Mouse (Mus musculus) small intestine, adult 10 weeks (tissue): ENCODE results near the gene Plcd3. TPM values are rescaled to one million over a fixed set of nuclear protein-coding genes. Genes with fewer than 3 reads are reported as not detected.

Source experiments
- polyA plus RNA-seq: library from polyadenylated mRNA; stranded (reverse); fragments of 350-450 nt; fragmentation: Illumina TruSeq; extraction: RNeasy Lipid Tissue Mini Kit (QIAGEN cat#74804); gene quantifications from one replicate; pipeline ENCODE4 v1.2.3, GENCODE M21; 2014; ENCODE audit warnings: low replicate concordance

Plcd3 gene
- polyA plus RNA-seq = not detected

GRCm38 (mm10) chr11:103101481-103101865, at the start of gene Plcd3, which contains the start of gene Acbd4:
Gene Plcd3 (minus strand): TSS chr11:103101658.
Gene Acbd4 (plus strand): TSS chr11:103101682.

GRCm38 (mm10) chr11:103131701-103132575, 30.5 kb upstream of the Plcd3 start, which contains the start of gene Hexim2:
Gene Hexim2 (plus strand): TSS chr11:103132429.

DNA sequence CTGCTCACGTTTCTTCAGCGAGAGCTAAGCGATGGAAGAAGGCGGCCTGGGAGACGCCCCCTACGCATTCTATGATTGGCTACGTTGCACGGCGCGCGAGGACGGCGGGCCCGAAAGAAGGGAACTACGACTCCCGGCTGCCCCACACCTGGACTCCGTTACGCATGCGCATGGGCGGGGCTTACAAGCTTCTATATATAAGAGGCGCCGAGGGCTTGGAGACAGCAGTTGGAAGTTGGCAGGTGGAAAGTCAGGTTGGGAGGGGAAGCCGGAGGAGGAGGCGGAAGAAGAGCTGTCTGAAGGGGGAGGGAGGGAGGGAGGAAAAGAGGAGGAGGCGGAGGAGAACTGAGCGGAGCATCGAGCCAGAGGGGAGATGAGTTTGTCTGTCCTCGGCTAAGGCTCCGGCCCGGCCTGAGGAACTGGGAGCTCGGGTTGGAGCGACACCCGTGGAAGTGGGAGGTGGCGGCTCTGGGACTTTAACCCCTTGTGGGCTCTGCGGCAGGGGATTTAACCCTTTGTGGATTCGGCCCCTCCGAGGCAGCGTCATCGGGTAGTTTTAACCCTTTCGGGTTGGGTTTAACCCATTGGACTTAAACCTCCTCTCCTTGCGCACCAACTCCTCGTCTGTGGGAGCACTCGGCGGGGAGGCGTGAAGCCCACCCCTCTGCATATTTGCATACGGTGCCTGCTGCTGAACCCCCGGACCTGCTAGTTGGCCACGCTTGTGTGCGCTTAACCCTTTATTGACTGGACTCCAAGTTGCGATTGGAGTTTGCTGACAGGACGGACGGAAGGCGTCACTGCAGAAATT, 14.8 kb upstream of the Plcd3 start, which contains the start of gene Hexim1:
TSS of gene Hexim1 (plus strand) at position 224 of the 811 bp plus-strand sequence.

DNA sequence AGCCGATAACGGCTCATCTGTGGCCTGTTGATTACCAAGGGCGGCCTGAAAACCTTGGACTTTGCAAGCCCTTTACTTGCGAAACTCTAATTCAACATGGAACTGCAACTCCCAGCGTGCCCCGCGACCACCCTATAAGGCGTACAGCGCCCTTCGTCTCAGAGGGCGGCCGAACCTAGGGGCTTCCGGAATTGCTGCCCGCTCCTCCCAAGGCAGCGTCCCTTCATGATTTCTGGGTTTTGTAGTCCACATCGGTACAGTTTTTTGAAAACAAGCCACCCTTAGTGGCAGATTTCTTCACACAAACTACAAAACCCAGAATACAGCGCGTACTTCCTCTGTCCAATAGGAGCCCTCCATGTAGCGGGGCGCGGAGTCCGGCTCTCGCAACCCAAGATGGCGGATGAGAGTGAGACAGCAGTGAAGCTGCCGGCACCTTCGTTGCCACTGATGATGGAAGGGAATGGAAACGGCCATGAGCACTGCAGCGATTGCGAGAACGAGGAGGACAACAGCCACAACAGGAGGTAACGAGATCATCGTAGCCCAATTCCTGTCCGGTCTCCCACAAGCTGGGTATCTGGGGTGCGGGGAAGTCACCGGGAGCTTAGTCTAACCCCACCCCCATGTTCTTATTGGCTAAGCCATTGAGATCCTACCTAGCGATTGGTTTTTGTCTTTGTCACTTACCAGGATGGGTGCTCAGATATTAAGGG, 73.1 kb downstream of the Plcd3 start, which contains the start of the genes Nmt1 and Dcakd:
TSS of gene Nmt1 (plus strand) at position 15 of the 716 bp plus-strand sequence.
TSS of gene Dcakd (minus strand) at position 158 of the 716 bp plus-strand sequence.

Other genes starting within 250 kb of the Plcd3 start
- 19.1 TPM for gene Eftud2, start 220.7 kb downstream of the Plcd3 start, polyA plus RNA-seq
- not detected for gene Ccdc103, start 220.5 kb downstream of the Plcd3 start, polyA plus RNA-seq
- gene Fam187a, start 216.5 kb downstream of the Plcd3 start, polyA plus RNA-seq = not detected
- not detected for gene Gfap, start 200.7 kb downstream of the Plcd3 start, polyA plus RNA-seq
- 0.67 TPM for gene Kif18b, start 176.5 kb downstream of the Plcd3 start, polyA plus RNA-seq
- not detected for gene C1ql1, start 155.0 kb downstream of the Plcd3 start, polyA plus RNA-seq
- gene Nmt1, start 73.5 kb downstream of the Plcd3 start, polyA plus RNA-seq = 7.2 TPM
- 3.3 TPM for gene Dcakd, start 73.3 kb downstream of the Plcd3 start, polyA plus RNA-seq
- gene Acbd4, start within 50 bp of the Plcd3 start, polyA plus RNA-seq = 7.1 TPM
- 34.2 TPM for gene Hexim1, start 14.6 kb upstream of the Plcd3 start, polyA plus RNA-seq
- 0.82 TPM for gene Hexim2, start 30.8 kb upstream of the Plcd3 start, polyA plus RNA-seq
- gene Fmnl1, start 69.4 kb upstream of the Plcd3 start, polyA plus RNA-seq = not detected
- not detected for gene 1700023F06Rik, start 106.9 kb upstream of the Plcd3 start, polyA plus RNA-seq
- not detected for gene Spata32, start 116.8 kb upstream of the Plcd3 start, polyA plus RNA-seq
- not detected for gene Map3k14, start 165.8 kb upstream of the Plcd3 start, polyA plus RNA-seq